Mouse (Mus musculus): ENCODE data around the gene Olfr24. TPM values are rescaled to one million over a fixed set of nuclear protein-coding genes. Genes with fewer than 3 reads are reported as not detected.
"Not testable (repeated sequence)": the region's sequence is repeated elsewhere in the genome, so short reads cannot be mapped to it uniquely, and the experiment has no call there.

Gene Olfr24
- polyA plus RNA-seq (2015; fragmentation: Nextera tagmentation; extraction: Ambion mirVana), result not detected in 2 replicates

GRCm38 (mm10) chr9:18763896-18764295 lies at the start of gene Olfr24:
Gene Olfr24 (minus strand): TSS chr9:18763996.
- H3K4me3 ChIP-seq (replicated peaks; ENCODE audit: low read length), result no peak within 1 kb of the TSS
- no peaks in the 10 kb centered on the region for H3K4me1 ChIP-seq (ENCODE audit: control insufficient read depth, insufficient read depth, low read length)
- no peak within 1 kb of the TSS for H3K9ac ChIP-seq (ENCODE audit: low read length)
- no peaks in the 10 kb centered on the region for H3K27me3 ChIP-seq (ENCODE audit: control insufficient read depth, insufficient read depth, low read length)
- no peak within 1 kb of the TSS for H3K27ac ChIP-seq (ENCODE audit: low read length)
- H3K4me2 ChIP-seq (ENCODE audit: low read depth, low read length), result no peak within 1 kb of the TSS
- H3K36me3 ChIP-seq (ENCODE audit: control insufficient read depth, insufficient read depth, low read length), result no peaks in the 10 kb centered on the region
- no peaks in the 10 kb centered on the region for H3K9me3 ChIP-seq (replicated peaks; ENCODE audit: control insufficient read depth, low read length)
- ATAC-seq (ENCODE audit: insufficient read depth, low FRiP score), result no peak

- Histone ChIP-seq H3K4me1 (ENCODE audit: control insufficient read depth, insufficient read depth, low read length) (no peaks in the 10 kb centered on the region), H3K27ac (ENCODE audit: low read length) (no peak overlapping the region), H3K9me3 (replicated peaks; ENCODE audit: control insufficient read depth, low read length) (no peaks in the 10 kb centered on the region), H3K9ac (ENCODE audit: low read length) (no peak overlapping the region), H3K27me3 (ENCODE audit: control insufficient read depth, insufficient read depth, low read length) (no peaks in the 10 kb centered on the region), H3K36me3 (ENCODE audit: control insufficient read depth, insufficient read depth, low read length) (no peaks in the 10 kb centered on the region), H3K4me3 (replicated peaks; ENCODE audit: low read length) (no peak overlapping the region), H3K4me2 (ENCODE audit: low read depth, low read length) (no peak overlapping the region)
- no peak for ATAC-seq (ENCODE audit: insufficient read depth, low FRiP score)
- 51% methylated on average over 7 of the region's 7 CpGs for WGBS
Measured at GRCm38 (mm10) chr9:18785316-18785715, 21.5 kb upstream of the Olfr24 start.

GRCm38 (mm10) chr9:18779476-18779875 lies 15.7 kb upstream of the Olfr24 start:
- WGBS, result 69% methylated on average over 24 of the region's 24 CpGs
- Histone ChIP-seq H3K9me3 (replicated peaks; ENCODE audit: control insufficient read depth, low read length) (no peaks in the 10 kb centered on the region), H3K4me2 (ENCODE audit: low read depth, low read length) (no peak overlapping the region)

GRCm38 (mm10) chr9:18778981-18779380 lies 15.2 kb upstream of the Olfr24 start:
- Histone ChIP-seq H3K9me3 (replicated peaks; ENCODE audit: control insufficient read depth, low read length) (no peaks in the 10 kb centered on the region), H3K9ac (ENCODE audit: low read length) (no peak overlapping the region), H3K4me1 (ENCODE audit: control insufficient read depth, insufficient read depth, low read length) (no peaks in the 10 kb centered on the region), H3K4me3 (replicated peaks; ENCODE audit: low read length) (no peak overlapping the region), H3K36me3 (ENCODE audit: control insufficient read depth, insufficient read depth, low read length) (no peaks in the 10 kb centered on the region), H3K4me2 (ENCODE audit: low read depth, low read length) (no peak overlapping the region), H3K27me3 (ENCODE audit: control insufficient read depth, insufficient read depth, low read length) (no peaks in the 10 kb centered on the region), H3K27ac (ENCODE audit: low read length) (no peak overlapping the region)
- ATAC-seq (ENCODE audit: insufficient read depth, low FRiP score), result no peak
- WGBS, result 68% methylated on average over 1 of the region's 1 CpGs

More at GRCm38 (mm10) chr9:18779476-18779875, 15.7 kb upstream of the Olfr24 start:
- ATAC-seq (ENCODE audit: insufficient read depth, low FRiP score), result no peak
- no peaks in the 10 kb centered on the region for H3K36me3 ChIP-seq (ENCODE audit: control insufficient read depth, insufficient read depth, low read length)
- no peaks in the 10 kb centered on the region for H3K4me1 ChIP-seq (ENCODE audit: control insufficient read depth, insufficient read depth, low read length)
- H3K27me3 ChIP-seq (ENCODE audit: control insufficient read depth, insufficient read depth, low read length), result no peaks in the 10 kb centered on the region
- no peak overlapping the region for H3K4me3 ChIP-seq (replicated peaks; ENCODE audit: low read length)
- H3K9ac ChIP-seq (ENCODE audit: low read length), result no peak overlapping the region
- no peak overlapping the region for H3K27ac ChIP-seq (ENCODE audit: low read length)

GRCm38 (mm10) chr9:18755595-18755994 lies 8.2 kb downstream of the Olfr24 start:
- H3K9me3 ChIP-seq (replicated peaks; ENCODE audit: control insufficient read depth, low read length), result no peaks in the 10 kb centered on the region
- no peak overlapping the region for H3K4me3 ChIP-seq (replicated peaks; ENCODE audit: low read length)
- 53% methylated on average over 1 of the region's 1 CpGs for WGBS
- no peak overlapping the region for H3K4me2 ChIP-seq (ENCODE audit: low read depth, low read length)
- ATAC-seq (ENCODE audit: insufficient read depth, low FRiP score), result no peak
- no peaks in the 10 kb centered on the region for H3K36me3 ChIP-seq (ENCODE audit: control insufficient read depth, insufficient read depth, low read length)
- H3K4me1 ChIP-seq (ENCODE audit: control insufficient read depth, insufficient read depth, low read length), result no peaks in the 10 kb centered on the region
- no peaks in the 10 kb centered on the region for H3K27me3 ChIP-seq (ENCODE audit: control insufficient read depth, insufficient read depth, low read length)
- no peak overlapping the region for H3K27ac ChIP-seq (ENCODE audit: low read length)
- no peak overlapping the region for H3K9ac ChIP-seq (ENCODE audit: low read length)

- H3K9ac ChIP-seq (ENCODE audit: low read length), result no peak overlapping the region
- H3K4me1 ChIP-seq (ENCODE audit: control insufficient read depth, insufficient read depth, low read length), result no peaks in the 10 kb centered on the region
- no peak overlapping the region for H3K4me3 ChIP-seq (replicated peaks; ENCODE audit: low read length)
- no peak overlapping the region for H3K4me2 ChIP-seq (ENCODE audit: low read depth, low read length)
- 17% methylated on average over 5 of the region's 5 CpGs for WGBS
- H3K27ac ChIP-seq (ENCODE audit: low read length), result no peak overlapping the region
- no peak for ATAC-seq (ENCODE audit: insufficient read depth, low FRiP score)
- no peaks in the 10 kb centered on the region for H3K27me3 ChIP-seq (ENCODE audit: control insufficient read depth, insufficient read depth, low read length)
- no peaks in the 10 kb centered on the region for H3K36me3 ChIP-seq (ENCODE audit: control insufficient read depth, insufficient read depth, low read length)
- H3K9me3 ChIP-seq (replicated peaks; ENCODE audit: control insufficient read depth, low read length), result no peaks in the 10 kb centered on the region
Measured at GRCm38 (mm10) chr9:18744639-18745038, 19.2 kb downstream of the Olfr24 start.

- H3K4me3 ChIP-seq (replicated peaks; ENCODE audit: low read length); H3K36me3 ChIP-seq (ENCODE audit: control insufficient read depth, insufficient read depth, low read length); H3K4me1 ChIP-seq (ENCODE audit: control insufficient read depth, insufficient read depth, low read length); ATAC-seq (ENCODE audit: insufficient read depth, low FRiP score); H3K4me2 ChIP-seq (ENCODE audit: low read depth, low read length); H3K9ac ChIP-seq (ENCODE audit: low read length); H3K9me3 ChIP-seq (replicated peaks; ENCODE audit: control insufficient read depth, low read length); H3K27ac ChIP-seq (ENCODE audit: low read length); H3K27me3 ChIP-seq (ENCODE audit: control insufficient read depth, insufficient read depth, low read length): not testable (repeated sequence)
- 81% methylated on average over 2 of the region's 2 CpGs for WGBS
Measured at GRCm38 (mm10) chr9:18734177-18734576, 29.6 kb downstream of the Olfr24 start.

GRCm38 (mm10) chr9:18722712-18723099 lies 41.1 kb downstream of the Olfr24 start:
- no peak overlapping the region for H3K4me3 ChIP-seq (replicated peaks; ENCODE audit: low read length)
- H3K27ac ChIP-seq (ENCODE audit: low read length), result no peak overlapping the region
- H3K9me3 ChIP-seq (replicated peaks; ENCODE audit: control insufficient read depth, low read length), result no peaks in the 10 kb centered on the region
- H3K36me3 ChIP-seq (ENCODE audit: control insufficient read depth, insufficient read depth, low read length), result no peaks in the 10 kb centered on the region
- no peak overlapping the region for H3K4me2 ChIP-seq (ENCODE audit: low read depth, low read length)
- no peaks in the 10 kb centered on the region for H3K27me3 ChIP-seq (ENCODE audit: control insufficient read depth, insufficient read depth, low read length)
- 29% methylated on average over 4 of the region's 4 CpGs for WGBS
- no peak for ATAC-seq (ENCODE audit: insufficient read depth, low FRiP score)
- H3K9ac ChIP-seq (ENCODE audit: low read length), result no peak overlapping the region
- H3K4me1 ChIP-seq (ENCODE audit: control insufficient read depth, insufficient read depth, low read length), result peaks cover 4% of the 10 kb centered on the region; the same call in 1 of the 2 replicates

GRCm38 (mm10) chr9:18721931-18722711 lies 41.7 kb downstream of the Olfr24 start:
- Histone ChIP-seq H3K27me3 (ENCODE audit: control insufficient read depth, insufficient read depth, low read length) (no peaks in the 10 kb centered on the region), H3K9me3 (replicated peaks; ENCODE audit: control insufficient read depth, low read length) (no peaks in the 10 kb centered on the region), H3K4me2 (ENCODE audit: low read depth, low read length) (no peak overlapping the region), H3K9ac (ENCODE audit: low read length) (no peak overlapping the region), H3K27ac (ENCODE audit: low read length) (peak overlapping the region; percentile 38), H3K36me3 (ENCODE audit: control insufficient read depth, insufficient read depth, low read length) (no peaks in the 10 kb centered on the region), H3K4me1 (ENCODE audit: control insufficient read depth, insufficient read depth, low read length) (peaks cover 4% of the 10 kb centered on the region; the same call in 1 of the 2 replicates), H3K4me3 (replicated peaks; ENCODE audit: low read length) (no peak overlapping the region)
- ATAC-seq (ENCODE audit: insufficient read depth, low FRiP score), result no peak
- WGBS, result 20% methylated on average over 6 of the region's 6 CpGs
